Mouse (Mus musculus): Measurements from ENCODE around the gene Itga7.

Itga7 gene

GRCm38 (mm10) chr10:128933574-128933973 lies at the start of gene Itga7:
TSS of gene Itga7 (plus strand) at chr10:128933818.
- DNase-seq = peak; percentile 48

GRCm38 (mm10) chr10:128888941-128889827 lies 44.4 kb upstream of the Itga7 start:
- DNase-seq = no peak

- no peak for DNase-seq
Observed at GRCm38 (mm10) chr10:128889846-128890245, 43.8 kb upstream of the Itga7 start.

- DNase-seq = no peak
Observed at GRCm38 (mm10) chr10:128890383-128891295, 43.0 kb upstream of the Itga7 start.

- DNase-seq = no peak
Observed at GRCm38 (mm10) chr10:128891296-128892094, 42.1 kb upstream of the Itga7 start, which contains the start of gene Gdf11. TSS of gene Gdf11 (minus strand) at chr10:128891718.

- DNase-seq = no peak
Observed at GRCm38 (mm10) chr10:128892246-128892645, 41.4 kb upstream of the Itga7 start.

- peak; percentile 88 for DNase-seq
Observed at GRCm38 (mm10) chr10:128895437-128895836, 38.2 kb upstream of the Itga7 start.

- no peak for DNase-seq
Observed at GRCm38 (mm10) chr10:128895952-128896693, 37.5 kb upstream of the Itga7 start.

GRCm38 (mm10) chr10:128896807-128897206 lies 36.8 kb upstream of the Itga7 start:
- DNase-seq = no peak

- no peak for DNase-seq
Observed at GRCm38 (mm10) chr10:128897501-128897900, 36.1 kb upstream of the Itga7 start.

GRCm38 (mm10) chr10:128899759-128900490 lies 33.7 kb upstream of the Itga7 start:
- no peak for DNase-seq

GRCm38 (mm10) chr10:128900698-128901097 lies 32.9 kb upstream of the Itga7 start, which contains the start of gene Cd63:
TSS of gene Cd63 (plus strand) at chr10:128900989.
- no peak for DNase-seq

- DNase-seq = no peak
Observed at GRCm38 (mm10) chr10:128901409-128901808, 32.2 kb upstream of the Itga7 start.

- DNase-seq = no peak
Observed at GRCm38 (mm10) chr10:128902409-128902988, 31.1 kb upstream of the Itga7 start.

GRCm38 (mm10) chr10:128904812-128905211 lies 28.8 kb upstream of the Itga7 start:
- DNase-seq = no peak

GRCm38 (mm10) chr10:128908778-128909448 lies 24.7 kb upstream of the Itga7 start:
- DNase-seq = no peak

- DNase-seq = peak; percentile 58
Observed at GRCm38 (mm10) chr10:128909567-128910028, 24.0 kb upstream of the Itga7 start.

- no peak for DNase-seq
Observed at GRCm38 (mm10) chr10:128910066-128910841, 23.4 kb upstream of the Itga7 start.

GRCm38 (mm10) chr10:128911430-128911829 lies 22.2 kb upstream of the Itga7 start:
- DNase-seq = no peak

Data from cerebellum, adult 9-10 months (tissue).